Mouse (Mus musculus) heart, postnatal 36 days (tissue): ENCODE data around the gene Fanca. TPM values are rescaled to one million over a fixed set of nuclear protein-coding genes. Genes with fewer than 3 reads are reported as not detected.
"Not testable (repeated sequence)": the region's sequence is repeated elsewhere in the genome, so short reads cannot be mapped to it uniquely, and the experiment has no call there.

ENCODE experiments used
- DNase-seq, 2 experiments: peaks; one replicate each; pipeline ENCODE4 v3.0.0; 2021 to 2022
- intact Hi-C: fragments of 180-260 bp; cut with DNase I; formaldehyde crosslinking; loops from one replicate; pipeline ENCODE4 v1.15.1; 2025
- total RNA-seq, 2 experiments: library from RNA; stranded (reverse); gene quantifications; 2 replicates each; pipeline ENCODE4 v1.2.3; 2021

The Fanca gene
- total RNA-seq, 2 experiments from 2014 or later, result 1.7 to 3.4 TPM

GRCm38 (mm10) chr8:123278445-123278844 is 39.9 kb downstream of the Fanca start:
- intact Hi-C loops, result no loop called here
- DNase-seq, result no peak

- no peak for DNase-seq
- intact Hi-C loops, result no loop called here
These were observed 43.3 kb downstream of the Fanca start for GRCm38 (mm10) chr8:123275096-123275495.

- DNase-seq, result no peak
- intact Hi-C loops, result no loop called here
These were observed 43.9 kb downstream of the Fanca start for GRCm38 (mm10) chr8:123274447-123274846.

- DNase-seq, result no peak
- intact Hi-C loops, result no loop called here
These were observed 46.5 kb downstream of the Fanca start for GRCm38 (mm10) chr8:123271901-123272300.

GRCm38 (mm10) chr8:123271147-123271546 is 47.2 kb downstream of the Fanca start:
- DNase-seq, result no peak
- intact Hi-C loops, result no loop called here

GRCm38 (mm10) chr8:123267926-123268656 is 50.3 kb downstream of the Fanca start:
- intact Hi-C loops, result no loop called here
- DNase-seq, result no peak

- intact Hi-C loops, result not testable (repeated sequence)
These were observed 60.8 kb downstream of the Fanca start for GRCm38 (mm10) chr8:123257593-123257992.

GRCm38 (mm10) chr8:123257114-123257513 is 61.3 kb downstream of the Fanca start:
- intact Hi-C loops, result no loop called here
- no peak for DNase-seq

More at GRCm38 (mm10) chr8:123257593-123257992, 60.8 kb downstream of the Fanca start:
- DNase-seq, result not testable (repeated sequence)

GRCm38 (mm10) chr8:123255170-123255569 is 63.2 kb downstream of the Fanca start:
- intact Hi-C loops, result no loop called here
- no peak for DNase-seq

- intact Hi-C loops, result no loop called here
- peak; percentile 88 to 91 for DNase-seq
These were observed 64.1 kb downstream of the Fanca start, which contains the start of the genes Zfp276 and Vps9d1 for GRCm38 (mm10) chr8:123254099-123254885. Gene Zfp276 (plus strand): TSS chr8:123254195. Gene Vps9d1 (minus strand): TSS chr8:123254348.

GRCm38 (mm10) chr8:123253451-123254098 is 64.8 kb downstream of the Fanca start:
- DNase-seq, result no peak
- intact Hi-C loops, result no loop called here

- intact Hi-C loops, result no loop called here
These were observed 65.5 kb downstream of the Fanca start for GRCm38 (mm10) chr8:123252925-123253324.

GRCm38 (mm10) chr8:123250940-123251339 is 67.4 kb downstream of the Fanca start:
- intact Hi-C loops, result no loop called here
- DNase-seq, result no peak

More at GRCm38 (mm10) chr8:123252925-123253324, 65.5 kb downstream of the Fanca start:
- DNase-seq, result no peak

GRCm38 (mm10) chr8:123248596-123248995 is 69.8 kb downstream of the Fanca start:
- DNase-seq, result no peak
- intact Hi-C loops, result no loop called here

- DNase-seq, result no peak
- intact Hi-C loops, result no loop called here
These were observed 70.6 kb downstream of the Fanca start for GRCm38 (mm10) chr8:123247748-123248147.

GRCm38 (mm10) chr8:123245543-123245942 is 72.8 kb downstream of the Fanca start:
- intact Hi-C loops, result no loop called here
- DNase-seq, result no peak

GRCm38 (mm10) chr8:123244382-123244781 is 74.0 kb downstream of the Fanca start:
- no peak for DNase-seq
- intact Hi-C loops, result no loop called here

- DNase-seq, result no peak
- intact Hi-C loops, result no loop called here
These were observed 75.3 kb downstream of the Fanca start for GRCm38 (mm10) chr8:123243053-123243452.

- no peak for DNase-seq
- intact Hi-C loops, result no loop called here
These were observed 76.1 kb downstream of the Fanca start for GRCm38 (mm10) chr8:123242107-123242923.

- no peak for DNase-seq
- intact Hi-C loops, result no loop called here
These were observed 79.0 kb downstream of the Fanca start for GRCm38 (mm10) chr8:123239398-123239797.
